Mouse (Mus musculus): Measurements from ENCODE around the gene Polr2i. TPM values are rescaled to one million over a fixed set of nuclear protein-coding genes. Genes with fewer than 3 reads are reported as not detected.
"Not testable (repeated sequence)": the region's sequence is repeated elsewhere in the genome, so short reads cannot be mapped to it uniquely, and the experiment has no call there.

Polr2i gene
- polyA plus RNA-seq, 1 experiment from 2014 or later, result 170 TPM

DNA sequence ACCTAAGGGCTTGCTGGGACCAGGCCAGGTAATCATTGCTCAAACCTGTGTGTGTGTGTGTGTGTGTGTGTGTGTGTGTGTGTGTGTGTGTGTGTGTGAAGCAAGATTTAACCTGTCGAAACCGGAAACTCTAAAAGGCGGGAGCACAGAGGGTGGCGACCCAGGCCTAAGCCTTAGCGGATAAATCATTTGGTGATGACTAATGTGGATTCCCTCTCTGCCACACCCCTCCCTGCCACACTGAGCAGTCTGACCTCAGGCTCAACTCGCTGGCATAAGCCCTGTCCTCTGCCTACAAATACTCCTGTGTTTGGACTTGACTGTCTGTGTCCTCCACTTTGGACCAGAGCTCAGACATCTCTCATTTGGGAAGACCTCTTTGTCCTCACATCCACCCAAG is 35.6 kb upstream of the Polr2i start:
- no peak overlapping the region for H3K27ac ChIP-seq
- 70% methylated on average over 6 of the region's 6 CpGs for WGBS
- no peak for DNase-seq (ENCODE audit: low spot score)
- H3K9me3 ChIP-seq (replicated peaks), result no peaks in the 10 kb centered on the region
- H3K36me3 ChIP-seq, result peaks cover 16% of the 10 kb centered on the region
- H3K4me3 ChIP-seq, result no peak overlapping the region
- H3K4me1 ChIP-seq, result peaks cover 32% of the 10 kb centered on the region
- no peaks in the 10 kb centered on the region for H3K27me3 ChIP-seq (ENCODE audit: low read depth, poor library complexity, severe bottlenecking)

DNA sequence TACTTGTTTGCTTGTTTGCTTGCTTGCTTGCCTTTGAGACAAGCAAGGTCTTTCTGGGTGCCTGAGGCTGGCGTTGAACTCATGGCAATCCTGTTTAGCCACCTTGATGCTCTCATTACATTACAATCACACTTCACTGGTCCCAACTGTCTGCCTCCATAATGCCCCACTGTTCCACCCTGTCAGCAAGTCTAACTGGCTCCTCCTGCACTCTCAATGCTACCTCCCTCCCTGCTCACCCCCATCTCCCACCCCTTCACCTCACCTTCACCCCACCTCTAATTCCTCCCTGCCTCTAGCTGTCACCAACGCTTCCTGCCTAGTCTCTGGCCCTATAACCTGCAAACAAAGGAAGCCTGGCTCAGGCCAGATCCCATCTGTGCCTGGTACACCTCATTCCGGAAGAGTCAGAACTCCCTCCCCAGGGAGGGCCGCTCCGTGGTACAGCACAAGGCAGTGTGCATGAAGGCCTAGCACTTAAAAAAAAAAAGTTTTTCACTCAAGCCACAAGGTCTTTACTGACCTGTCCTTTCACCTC is 34.1 kb upstream of the Polr2i start:
- Histone ChIP-seq H3K4me3 (no peak overlapping the region), H3K9me3 (replicated peaks) (no peaks in the 10 kb centered on the region), H3K36me3 (peaks cover under 1% of the 10 kb centered on the region), H3K27ac (peak overlapping the region; percentile 44), H3K4me1 (peaks cover 29% of the 10 kb centered on the region), H3K27me3 (ENCODE audit: low read depth, poor library complexity, severe bottlenecking) (no peaks in the 10 kb centered on the region)
- no peak for DNase-seq (ENCODE audit: low spot score)
- 73% methylated on average over 5 of the region's 5 CpGs for WGBS

DNA sequence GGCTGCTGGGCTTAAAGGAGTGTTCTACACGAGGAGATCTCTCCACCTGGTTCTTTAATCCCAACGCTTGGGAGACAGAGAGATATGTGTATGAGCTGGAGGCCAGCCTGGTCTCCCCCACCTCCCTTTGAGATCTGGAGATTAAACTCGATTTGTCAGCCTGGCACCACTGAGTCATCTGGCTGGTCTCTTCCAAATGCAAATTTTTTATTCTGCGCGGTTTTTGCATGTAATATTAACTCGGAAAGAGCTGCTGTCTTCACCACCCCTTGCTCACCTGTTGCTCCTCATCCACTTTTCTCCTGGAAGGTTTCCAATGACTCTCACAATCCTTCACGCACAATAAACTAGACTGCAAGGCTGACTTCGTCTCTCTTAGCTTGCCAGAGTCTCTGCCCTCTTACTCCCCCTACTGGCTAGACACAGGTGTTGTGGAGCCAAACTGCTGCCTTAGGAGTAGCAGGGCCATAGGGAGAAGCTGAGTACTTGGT is 33.2 kb upstream of the Polr2i start, which contains the start of gene Capns1:
TSS of gene Capns1 (minus strand) at position 331 of the 491 bp plus-strand sequence.
- peaks cover 20% of the 10 kb centered on the region for H3K4me1 ChIP-seq
- H3K27ac ChIP-seq, result peak within 1 kb of the TSS; percentile 44
- H3K27me3 ChIP-seq (ENCODE audit: low read depth, poor library complexity, severe bottlenecking), result no peaks in the 10 kb centered on the region
- WGBS, result 13% methylated on average over 8 of the region's 8 CpGs
- DNase-seq (ENCODE audit: low spot score), result peak; percentile 61
- H3K36me3 ChIP-seq, result no peaks in the 10 kb centered on the region
- H3K4me3 ChIP-seq, result peak within 1 kb of the TSS; percentile 14; the same call in 1 of the 2 replicates
- no peaks in the 10 kb centered on the region for H3K9me3 ChIP-seq (replicated peaks)

DNA sequence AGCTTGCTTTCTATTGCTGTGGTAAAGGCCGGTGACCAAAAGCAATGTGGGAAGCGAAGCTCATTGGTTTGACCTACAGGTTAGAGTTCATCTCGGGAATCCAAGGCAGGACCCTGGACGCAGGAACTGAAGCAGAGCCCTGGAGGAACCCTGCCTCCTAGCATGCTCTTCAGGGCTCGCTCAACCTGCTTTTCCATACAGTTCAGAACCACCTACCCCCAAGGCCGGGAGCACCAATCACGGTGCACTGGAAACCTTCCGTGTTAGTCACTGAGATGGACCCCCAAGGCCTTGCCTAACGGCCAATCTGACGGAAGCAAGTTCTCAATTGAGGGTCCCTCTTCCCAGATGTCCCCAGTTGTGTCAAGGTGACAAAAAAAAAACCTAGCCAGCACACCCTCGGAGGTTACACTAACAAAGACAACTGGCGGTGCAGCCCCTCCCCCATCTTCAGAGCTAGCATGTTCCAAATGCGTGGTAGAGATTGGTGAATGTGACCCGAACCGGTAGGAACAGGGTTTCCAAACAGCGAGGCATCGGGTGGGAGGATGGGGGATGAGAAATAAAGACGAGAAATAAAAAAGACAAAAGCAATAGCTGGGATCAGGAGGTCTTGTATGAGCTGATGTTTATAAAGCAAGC is 32.1 kb upstream of the Polr2i start:
- 78% methylated on average over 18 of the region's 18 CpGs for WGBS
- H3K36me3 ChIP-seq, result no peaks in the 10 kb centered on the region
- H3K4me3 ChIP-seq, result no peak overlapping the region
- no peak for DNase-seq (ENCODE audit: low spot score)
- peaks cover 15% of the 10 kb centered on the region for H3K4me1 ChIP-seq
- no peaks in the 10 kb centered on the region for H3K9me3 ChIP-seq (replicated peaks)
- H3K27ac ChIP-seq, result no peak overlapping the region
- no peaks in the 10 kb centered on the region for H3K27me3 ChIP-seq (ENCODE audit: low read depth, poor library complexity, severe bottlenecking)

DNA sequence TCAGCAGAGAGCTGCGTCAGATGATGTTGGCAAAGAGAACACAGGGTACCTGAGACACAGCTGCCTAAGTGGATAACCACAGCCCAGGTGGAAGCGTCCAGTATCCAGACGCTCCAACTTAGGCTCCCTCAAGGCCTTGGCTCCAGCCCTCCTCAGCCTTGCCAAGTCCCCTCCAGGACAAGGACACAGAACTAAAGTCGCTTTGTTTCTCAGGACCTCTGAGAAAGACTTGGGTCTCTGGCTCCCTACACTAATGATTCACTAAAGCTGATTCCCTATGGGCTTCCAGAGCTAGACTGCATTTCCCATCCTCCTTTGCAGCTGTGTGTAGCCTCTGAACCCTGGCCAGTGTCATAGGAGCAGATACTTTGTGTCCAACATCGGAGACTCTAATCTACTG is 31.5 kb upstream of the Polr2i start:
- Histone ChIP-seq H3K4me1 (peaks cover 13% of the 10 kb centered on the region), H3K4me3 (no peak overlapping the region), H3K27ac (no peak overlapping the region), H3K27me3 (ENCODE audit: low read depth, poor library complexity, severe bottlenecking) (no peaks in the 10 kb centered on the region), H3K9me3 (replicated peaks) (no peaks in the 10 kb centered on the region), H3K36me3 (no peaks in the 10 kb centered on the region)
- 81% methylated on average over 5 of the region's 5 CpGs for WGBS
- no peak for DNase-seq (ENCODE audit: low spot score)

DNA sequence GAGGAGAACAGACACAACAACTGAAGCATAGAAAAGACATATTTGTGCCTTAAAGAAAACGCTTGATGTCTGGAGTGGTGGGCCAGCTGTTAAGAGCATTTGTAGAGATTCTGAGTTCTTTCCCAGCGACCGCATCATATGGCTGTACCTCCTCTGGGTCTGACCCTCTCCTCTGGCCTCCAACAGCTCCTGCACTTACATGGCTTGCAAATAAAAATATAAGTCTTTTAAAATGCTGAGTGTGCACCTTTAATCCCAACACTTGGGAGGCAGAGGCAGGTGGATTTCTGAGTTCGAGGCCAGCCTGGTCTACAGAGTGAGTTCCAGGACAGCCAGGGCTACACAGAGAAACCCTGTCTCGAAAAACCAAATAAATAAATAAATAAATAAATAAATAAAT is 31.1 kb upstream of the Polr2i start:
- WGBS, result 95% methylated on average over 5 of the region's 5 CpGs
- not testable (repeated sequence) for H3K9me3 ChIP-seq (replicated peaks); DNase-seq (ENCODE audit: low spot score); H3K4me1 ChIP-seq; H3K4me3 ChIP-seq; H3K36me3 ChIP-seq; H3K27me3 ChIP-seq (ENCODE audit: low read depth, poor library complexity, severe bottlenecking); H3K27ac ChIP-seq

DNA sequence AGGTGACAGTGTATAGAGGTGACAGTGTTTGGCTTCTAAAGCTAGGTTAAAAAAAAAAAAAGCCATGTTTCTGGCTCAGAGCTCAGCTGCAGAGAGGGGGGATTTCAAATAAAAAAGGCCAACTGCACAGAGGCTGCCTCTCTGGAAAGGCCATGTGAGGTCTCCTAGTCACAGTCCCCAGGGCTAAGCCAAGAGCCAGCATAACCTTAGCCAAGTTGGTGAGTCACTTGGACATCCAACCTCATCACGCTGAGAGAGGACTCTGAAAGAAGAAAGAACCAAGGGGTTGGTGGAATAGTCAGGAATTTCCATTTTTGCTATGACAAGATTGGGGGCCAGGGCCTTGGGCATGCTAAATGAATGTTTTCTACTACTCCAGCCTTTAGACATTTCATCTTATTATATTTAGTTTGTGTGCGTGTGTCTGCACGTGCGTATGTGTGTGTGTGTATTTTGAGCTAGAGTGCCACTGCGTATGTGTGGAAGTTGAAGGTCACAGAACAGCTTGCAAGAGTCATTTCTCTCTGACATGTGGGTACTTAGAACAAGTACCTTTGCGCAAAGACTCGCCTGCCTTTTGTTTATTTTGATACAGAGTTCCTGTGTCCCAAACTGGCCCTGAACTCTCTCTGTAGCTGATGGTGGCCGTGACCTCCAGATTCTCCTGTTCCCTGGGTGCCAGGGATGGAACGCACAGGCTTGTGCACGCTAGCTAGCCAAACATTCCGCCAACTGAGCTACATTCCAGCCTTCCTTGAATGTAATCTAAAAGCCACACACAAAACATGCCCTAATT is 28.7 kb upstream of the Polr2i start:
- no peak for DNase-seq (ENCODE audit: low spot score)
- no peaks in the 10 kb centered on the region for H3K36me3 ChIP-seq
- H3K27me3 ChIP-seq (ENCODE audit: low read depth, poor library complexity, severe bottlenecking), result no peaks in the 10 kb centered on the region
- 92% methylated on average over 11 of the region's 11 CpGs for WGBS
- H3K4me1 ChIP-seq, result peaks cover under 1% of the 10 kb centered on the region; the same call in 1 of the 2 replicates
- H3K9me3 ChIP-seq (replicated peaks), result no peaks in the 10 kb centered on the region
- H3K4me3 ChIP-seq, result no peak overlapping the region
- H3K27ac ChIP-seq, result no peak overlapping the region

DNA sequence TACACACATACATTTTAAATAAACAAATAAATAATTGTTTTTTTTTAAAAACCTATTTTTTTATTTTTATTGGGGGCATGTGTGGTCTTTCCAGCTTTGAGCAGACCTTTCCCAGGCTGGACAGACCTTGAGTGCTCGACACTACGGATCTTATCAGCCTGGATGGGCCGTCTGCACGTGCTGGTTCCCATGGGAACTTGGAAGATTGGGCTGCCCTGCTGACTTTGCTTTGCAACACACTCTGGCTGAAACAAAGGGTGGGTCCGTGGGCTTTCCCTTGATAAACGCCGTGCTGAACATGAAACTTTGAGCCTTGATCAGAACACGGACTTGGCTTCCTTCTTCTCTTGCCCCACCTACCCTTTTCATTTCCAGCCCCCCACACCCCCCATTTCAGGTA is 27.4 kb upstream of the Polr2i start:
- WGBS, result 63% methylated on average over 8 of the region's 8 CpGs
- Histone ChIP-seq H3K36me3 (no peaks in the 10 kb centered on the region), H3K9me3 (replicated peaks) (no peaks in the 10 kb centered on the region), H3K4me3 (no peak overlapping the region), H3K27ac (no peak overlapping the region), H3K4me1 (no peaks in the 10 kb centered on the region), H3K27me3 (ENCODE audit: low read depth, poor library complexity, severe bottlenecking) (no peaks in the 10 kb centered on the region)
- DNase-seq (ENCODE audit: low spot score), result no peak

DNA sequence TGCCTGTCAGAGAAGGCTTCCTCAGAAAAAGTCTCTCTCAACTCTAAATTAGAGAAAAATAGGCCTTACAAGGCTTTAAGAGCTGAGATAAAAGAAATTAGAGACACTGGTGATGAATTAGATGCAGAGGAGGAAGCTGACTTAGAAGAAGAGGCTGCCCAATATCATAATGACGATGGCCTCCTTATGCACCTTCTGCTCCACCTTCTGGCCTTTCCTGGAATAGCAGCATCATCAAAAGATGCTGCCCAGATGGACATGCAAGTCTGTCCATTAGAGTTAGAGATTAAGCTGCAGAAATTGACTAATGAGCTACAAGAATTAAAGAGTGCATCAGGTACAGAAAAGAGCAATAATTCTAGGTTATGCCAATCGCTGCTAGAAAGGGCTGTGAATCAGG is 26.4 kb upstream of the Polr2i start:
- no peaks in the 10 kb centered on the region for H3K9me3 ChIP-seq (replicated peaks)
- DNase-seq (ENCODE audit: low spot score), result peak; percentile 51
- WGBS, result 6% methylated on average over 2 of the region's 2 CpGs

DNA sequence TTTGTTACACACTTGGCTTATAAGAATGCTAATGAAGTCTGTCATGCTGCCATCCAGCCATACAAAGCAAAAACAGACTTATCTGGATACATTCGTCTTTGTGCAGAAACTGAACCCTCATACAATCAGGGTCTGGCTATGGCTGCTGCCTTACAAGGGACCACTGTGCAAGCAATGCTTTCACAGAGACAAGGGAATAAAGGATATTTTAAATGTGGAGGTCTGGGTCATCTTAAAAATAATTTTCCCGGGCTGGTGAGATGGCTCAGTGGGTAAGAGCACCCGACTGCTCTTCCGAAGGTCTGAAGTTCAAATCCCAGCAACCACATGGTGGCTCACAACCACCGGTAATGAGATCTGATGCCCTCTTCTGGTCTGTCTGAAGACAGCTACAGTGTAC is 25.4 kb upstream of the Polr2i start:
- 60% methylated on average over 5 of the region's 5 CpGs for WGBS
- DNase-seq (ENCODE audit: low spot score); H3K27me3 ChIP-seq (ENCODE audit: low read depth, poor library complexity, severe bottlenecking): not testable (repeated sequence)

More for the DNA sequence above, 26.4 kb upstream of the Polr2i start:
- no peak overlapping the region for H3K27ac ChIP-seq
- no peaks in the 10 kb centered on the region for H3K36me3 ChIP-seq
- no peaks in the 10 kb centered on the region for H3K4me1 ChIP-seq
- H3K27me3 ChIP-seq (ENCODE audit: low read depth, poor library complexity, severe bottlenecking), result no peaks in the 10 kb centered on the region
- H3K4me3 ChIP-seq, result no peak overlapping the region

DNA sequence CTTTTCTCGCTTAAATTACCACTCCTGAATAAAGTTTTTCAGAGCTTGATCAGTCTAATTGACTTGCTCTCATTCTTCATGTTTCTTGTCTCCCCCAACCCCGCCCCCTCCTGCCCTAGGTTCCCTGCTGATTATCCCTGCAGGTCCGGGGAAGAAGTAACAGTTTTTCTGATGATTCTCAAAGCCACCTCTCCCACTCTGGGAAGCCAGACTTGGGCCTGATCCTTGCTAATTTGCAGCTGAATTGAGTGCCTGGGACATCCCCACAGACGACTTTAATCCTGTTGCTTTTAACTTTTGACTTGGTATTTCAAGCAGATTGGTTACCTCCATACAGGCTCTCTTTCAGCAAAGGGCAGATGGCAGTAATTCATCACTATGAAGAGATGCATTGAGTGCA is 20.7 kb upstream of the Polr2i start:
- H3K9me3 ChIP-seq (replicated peaks), result no peaks in the 10 kb centered on the region
- no peaks in the 10 kb centered on the region for H3K4me1 ChIP-seq
- H3K27ac ChIP-seq, result no peak overlapping the region
- WGBS, result 31% methylated on average over 4 of the region's 4 CpGs
- no peaks in the 10 kb centered on the region for H3K27me3 ChIP-seq (ENCODE audit: low read depth, poor library complexity, severe bottlenecking)
- H3K36me3 ChIP-seq, result no peaks in the 10 kb centered on the region
- no peak overlapping the region for H3K4me3 ChIP-seq
- DNase-seq (ENCODE audit: low spot score), result no peak

More for the DNA sequence above, 25.4 kb upstream of the Polr2i start:
- not testable (repeated sequence) for H3K27ac ChIP-seq; H3K4me3 ChIP-seq; H3K4me1 ChIP-seq; H3K36me3 ChIP-seq; H3K9me3 ChIP-seq (replicated peaks)

DNA sequence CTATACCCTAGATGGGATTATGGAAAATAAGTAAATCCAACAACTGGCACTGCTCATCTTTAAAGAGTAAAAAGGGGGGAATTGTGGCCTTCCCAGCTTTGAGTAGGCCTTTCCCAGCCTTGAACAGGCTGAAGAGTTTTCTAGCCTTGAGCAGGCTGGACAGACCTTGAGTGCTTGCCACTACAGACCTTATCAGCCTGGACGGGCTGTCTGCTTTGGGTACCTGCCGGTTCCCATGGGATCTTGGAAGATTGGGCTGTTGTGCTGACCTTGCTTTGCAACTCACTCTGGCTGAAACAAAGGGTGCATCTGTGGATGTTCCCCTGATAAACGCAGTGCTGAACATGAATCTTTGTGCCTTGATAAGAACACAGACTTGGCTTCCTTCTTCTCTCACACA is 17.9 kb upstream of the Polr2i start:
- Histone ChIP-seq H3K27me3 (ENCODE audit: low read depth, poor library complexity, severe bottlenecking) (no peaks in the 10 kb centered on the region), H3K9me3 (replicated peaks) (no peaks in the 10 kb centered on the region), H3K4me3 (no peak overlapping the region), H3K36me3 (no peaks in the 10 kb centered on the region), H3K27ac (no peak overlapping the region), H3K4me1 (peaks cover 4% of the 10 kb centered on the region)
- 90% methylated on average over 3 of the region's 3 CpGs for WGBS
- no peak for DNase-seq (ENCODE audit: low spot score)

DNA sequence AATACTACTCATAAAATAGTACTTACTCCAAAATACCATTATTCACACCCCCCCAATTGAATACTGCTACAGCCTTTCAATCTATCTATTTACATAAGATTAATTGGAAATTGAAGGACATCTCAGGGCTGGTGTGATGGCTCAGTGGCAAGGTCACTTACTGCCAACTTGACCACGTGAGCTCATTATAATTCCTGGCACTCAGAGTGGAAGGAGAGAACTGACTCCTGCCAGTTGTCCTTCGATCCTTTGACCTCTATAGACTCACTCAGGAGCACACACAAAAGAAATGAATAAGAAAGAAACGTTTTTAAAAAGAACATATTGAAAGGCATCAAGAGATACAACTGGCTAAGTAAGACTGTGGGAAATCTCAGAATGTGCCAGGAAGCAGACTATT is 15.9 kb upstream of the Polr2i start:
- WGBS, result 93% methylated on average over 3 of the region's 3 CpGs
- no peak for DNase-seq (ENCODE audit: low spot score)
- Histone ChIP-seq H3K36me3 (no peaks in the 10 kb centered on the region), H3K4me1 (peaks cover 17% of the 10 kb centered on the region), H3K27ac (no peak overlapping the region), H3K9me3 (replicated peaks) (no peaks in the 10 kb centered on the region), H3K27me3 (ENCODE audit: low read depth, poor library complexity, severe bottlenecking) (no peaks in the 10 kb centered on the region), H3K4me3 (no peak overlapping the region)

Measured in limb, embryonic 10.5 days (tissue).